ENCODE assay signal across 23 mouse cellular contexts in the genomic region with DNA sequence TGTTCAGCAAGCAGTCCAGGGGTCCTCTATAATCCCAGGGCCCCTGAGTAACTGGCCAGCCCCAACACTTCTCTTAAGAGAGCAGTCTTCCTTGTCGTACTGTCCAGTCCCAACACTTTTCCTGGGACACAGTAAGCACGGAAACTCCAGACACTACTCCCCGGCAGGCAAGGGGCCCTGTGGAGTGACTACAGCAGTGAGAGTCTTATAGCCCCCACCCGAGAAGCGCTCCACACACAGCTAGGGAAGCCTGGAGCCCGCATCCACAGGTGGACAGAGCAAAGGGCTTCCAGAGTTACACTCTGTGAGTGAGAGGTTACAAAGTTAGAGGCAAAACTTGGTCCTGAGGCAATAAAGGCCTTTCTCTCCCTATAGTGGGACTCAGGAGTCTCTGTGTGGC.
"Had no signal": no experiment of that assay in that cellular context is flagged by ENCODE, and none has a peak within 500 bp of the region (broad histone marks: within the 10 kb centered on the region; RNA-seq: fewer than 3 reads in every experiment).

No protein-coding gene starts in this region.

- H3K36me3 ChIP-seq: liver, embryonic 12.5 days had no signal

- DNase-seq: gastrocnemius, postnatal 14 days; gastrocnemius, postnatal 36 days; heart, adult 18-20 months; heart, postnatal 10 days; kidney, adult 11 months; kidney, adult 2 months; kidney, adult 9 months; kidney, postnatal 14 days; kidney, postnatal 36 days; layer of hippocampus, adult 9-11 months; layer of hippocampus, postnatal 36 days; left cerebral cortex, postnatal 4 days had no signal

- H3K4me1 ChIP-seq: kidney, embryonic 15.5 days had no signal

- H3K27me3 ChIP-seq: heart, embryonic 12.5 days; hindbrain, embryonic 13.5 days; hindbrain, embryonic 15.5 days; kidney, embryonic 15.5 days; limb, embryonic 13.5 days; limb, embryonic 15.5 days had no signal

- H3K9me3 ChIP-seq: heart, embryonic 12.5 days; hindbrain, embryonic 13.5 days; hindbrain, embryonic 15.5 days; kidney, embryonic 15.5 days; limb, embryonic 13.5 days; limb, embryonic 15.5 days; liver, embryonic 12.5 days had no signal

- ATAC-seq: hindbrain, postnatal 0 days; intestine, embryonic 16.5 days; liver, embryonic 12.5 days had no signal

- H3K9ac ChIP-seq: heart, embryonic 12.5 days; hindbrain, embryonic 13.5 days; hindbrain, embryonic 15.5 days; kidney, embryonic 15.5 days; limb, embryonic 13.5 days; limb, embryonic 15.5 days; liver, embryonic 12.5 days; liver, embryonic 14.5 days had no signal

- H3K4me2 ChIP-seq: heart, embryonic 12.5 days; hindbrain, embryonic 13.5 days; hindbrain, embryonic 15.5 days; kidney, embryonic 15.5 days; limb, embryonic 13.5 days; limb, embryonic 15.5 days; liver, embryonic 12.5 days had no signal

- H3K4me3 ChIP-seq: heart, embryonic 12.5 days; hindbrain, embryonic 13.5 days; hindbrain, embryonic 15.5 days; kidney, embryonic 15.5 days; limb, embryonic 13.5 days; limb, embryonic 15.5 days; liver, embryonic 12.5 days had no signal

- H3K27ac ChIP-seq: hindbrain, embryonic 13.5 days; hindbrain, embryonic 15.5 days; hindbrain, postnatal 0 days; kidney, embryonic 15.5 days; kidney, postnatal 0 days; limb, embryonic 13.5 days; limb, embryonic 15.5 days; liver, embryonic 12.5 days; liver, embryonic 14.5 days had no signal
